Mouse (Mus musculus) kidney, postnatal 0 days (tissue): Measurements from ENCODE around the gene Nt5c3b. TPM values are rescaled to one million over a fixed set of nuclear protein-coding genes. Genes with fewer than 3 reads are reported as not detected.

ENCODE experiments used
- ATAC-seq: fragments of 200-750 bp; cut with Nextera tagmentation; replicated peaks from 2 replicates; pipeline ENCODE4 v1.8.0; 2017; ENCODE audit warnings: low read depth, moderate number of reproducible peaks, moderate TSS enrichment, moderate library complexity; ENCODE audit not compliant: low FRiP score
- DNase-seq: peaks from one replicate; pipeline ENCODE4 v3.0.0-alpha.2; 2016; ENCODE audit warnings: low spot score
- H3K27ac ChIP-seq: fragments of 300-500 bp; sonication (generic); 2 replicates; pipeline ENCODE4 v1.5.1; 2014; ENCODE audit warnings: mild to moderate bottlenecking
- H3K27me3 ChIP-seq: fragments of 300-500 bp; sonication (generic); 2 replicates; pipeline ENCODE4 v1.6.1; 2014; ENCODE audit warnings: low read length, mixed read lengths; ENCODE audit not compliant: insufficient read depth
- H3K36me3 ChIP-seq: fragments of 300-500 bp; sonication (generic); 2 replicates; pipeline ENCODE4 v1.6.1; 2014; ENCODE audit warnings: low read length, mixed read lengths; ENCODE audit not compliant: insufficient read depth
- H3K4me1 ChIP-seq: fragments of 300-500 bp; sonication (generic); replicated peaks from 2 replicates; pipeline ENCODE4 v1.6.1; 2014; ENCODE audit warnings: antibody characterized with exemption, low read length, mixed read lengths; ENCODE audit not compliant: insufficient read depth
- H3K4me2 ChIP-seq: fragments of 300-500 bp; sonication (generic); 2 replicates; pipeline ENCODE4 v1.6.1; 2014; ENCODE audit warnings: mild to moderate bottlenecking, low read length, moderate library complexity, mixed read lengths
- H3K4me3 ChIP-seq: fragments of 300-500 bp; sonication (generic); replicated peaks from 2 replicates; pipeline ENCODE4 v1.5.1; 2014; ENCODE audit warnings: low read depth, low read length
- H3K9ac ChIP-seq: fragments of 300-500 bp; sonication (generic); 2 replicates; pipeline ENCODE4 v1.6.1; 2014; ENCODE audit warnings: low read depth, low read length
- H3K9me3 ChIP-seq: fragments of 300-500 bp; sonication (generic); replicated peaks from 2 replicates; pipeline ENCODE4 v1.6.1; 2016; ENCODE audit warnings: low read length, inconsistent platforms, mixed read lengths
- CTCF ChIP-seq: IDR thresholded peaks from 2 replicates; pipeline ENCODE4 v1.5.1; 2016; ENCODE audit warnings: antibody characterized with exemption, low read depth, mild to moderate bottlenecking, moderate library complexity
- WGBS: fragments of 180-500 bp; shearing (Covaris S2); extraction: QIAGEN DNeasy Blood & Tissue Kit; methylation state at CpG from one replicate; pipeline ENCODE4 v1.1.7; 2014; 5-methylcytosine and 5-hydroxymethylcytosine counted together
- microRNA-seq: library from miRNA; unstranded; fragments of <30 nt; microRNA quantifications from one replicate; pipeline ENCODE4, GENCODE M21; 2016
- polyA plus RNA-seq: library from polyadenylated mRNA; unstranded; fragments of >200 nt; fragmentation: Nextera tagmentation; extraction: Ambion mirVana; gene quantifications from 2 replicates; pipeline ENCODE4 v1.2.1, GENCODE M21; 2015

Nt5c3b gene
- polyA plus RNA-seq, 1 experiment from 2014 or later = 98.6 TPM

- H3K9me3 ChIP-seq = no peaks in the 10 kb centered on the region
- 83% methylated on average over 4 of the region's 4 CpGs for WGBS
Observed at GRCm38 (mm10) chr11:100379311-100379710, 62.3 kb downstream of the Nt5c3b start.

GRCm38 (mm10) chr11:100378446-100378845 lies 63.2 kb downstream of the Nt5c3b start:
- no peak overlapping the region for H3K4me3 ChIP-seq
- H3K27me3 ChIP-seq = no peaks in the 10 kb centered on the region
- WGBS = 85% methylated on average over 5 of the region's 5 CpGs
- no peak overlapping the region for H3K27ac ChIP-seq
- ATAC-seq = no peak
- TF ChIP-seq CTCF = no peak
- H3K9me3 ChIP-seq = no peaks in the 10 kb centered on the region
- H3K36me3 ChIP-seq = peaks cover 73% of the 10 kb centered on the region
- no peak overlapping the region for H3K4me2 ChIP-seq
- DNase-seq = no peak
- H3K9ac ChIP-seq = no peak overlapping the region
- H3K4me1 ChIP-seq = no peaks in the 10 kb centered on the region

More at GRCm38 (mm10) chr11:100379311-100379710, 62.3 kb downstream of the Nt5c3b start:
- peaks cover 69% of the 10 kb centered on the region for H3K36me3 ChIP-seq
- ATAC-seq (no peak), DNase-seq (no peak)
- no peak overlapping the region for H3K4me2 ChIP-seq
- H3K4me1 ChIP-seq = no peaks in the 10 kb centered on the region
- no peak for TF ChIP-seq CTCF
- H3K9ac ChIP-seq = no peak overlapping the region
- H3K27ac ChIP-seq = no peak overlapping the region
- no peak overlapping the region for H3K4me3 ChIP-seq
- no peaks in the 10 kb centered on the region for H3K27me3 ChIP-seq

GRCm38 (mm10) chr11:100377989-100378388 lies 63.6 kb downstream of the Nt5c3b start:
- H3K9me3 ChIP-seq = no peaks in the 10 kb centered on the region
- H3K27me3 ChIP-seq = no peaks in the 10 kb centered on the region
- no peak for TF ChIP-seq CTCF
- 95% methylated on average over 14 of the region's 14 CpGs for WGBS
- no peak overlapping the region for H3K9ac ChIP-seq
- H3K36me3 ChIP-seq = peaks cover 72% of the 10 kb centered on the region
- no peak overlapping the region for H3K4me3 ChIP-seq
- no peak for DNase-seq
- no peak overlapping the region for H3K27ac ChIP-seq
- no peaks in the 10 kb centered on the region for H3K4me1 ChIP-seq
- H3K4me2 ChIP-seq = no peak overlapping the region
- ATAC-seq = no peak

- H3K36me3 ChIP-seq = peaks cover 72% of the 10 kb centered on the region
- H3K9ac ChIP-seq = no peak overlapping the region
- no peak overlapping the region for H3K27ac ChIP-seq
- DNase-seq (no peak), ATAC-seq (no peak)
- H3K4me3 ChIP-seq = no peak overlapping the region
- H3K9me3 ChIP-seq = no peaks in the 10 kb centered on the region
- no peaks in the 10 kb centered on the region for H3K27me3 ChIP-seq
- H3K4me2 ChIP-seq = no peak overlapping the region
- WGBS = 87% methylated on average over 21 of the region's 21 CpGs
- TF ChIP-seq CTCF = no peak
- no peaks in the 10 kb centered on the region for H3K4me1 ChIP-seq
Observed at GRCm38 (mm10) chr11:100376746-100377389, 64.7 kb downstream of the Nt5c3b start.

- peaks cover 73% of the 10 kb centered on the region for H3K36me3 ChIP-seq
- no peak for TF ChIP-seq CTCF
- WGBS = 71% methylated on average over 4 of the region's 4 CpGs
- ATAC-seq = no peak
- no peaks in the 10 kb centered on the region for H3K27me3 ChIP-seq
- H3K27ac ChIP-seq = 0 out of 2 replicates have a peak overlapping the region, but pooled peaks have one; percentile 8
- H3K9ac ChIP-seq = no peak overlapping the region
- no peak for DNase-seq
- no peaks in the 10 kb centered on the region for H3K9me3 ChIP-seq
- H3K4me1 ChIP-seq = no peaks in the 10 kb centered on the region
- H3K4me3 ChIP-seq = no peak overlapping the region
- no peak overlapping the region for H3K4me2 ChIP-seq
Observed at GRCm38 (mm10) chr11:100376005-100376404, 65.6 kb downstream of the Nt5c3b start.

- Histone ChIP-seq H3K4me2 (no peak overlapping the region), H3K4me1 (no peaks in the 10 kb centered on the region), H3K4me3 (no peak overlapping the region), H3K9ac (no peak overlapping the region), H3K9me3 (no peaks in the 10 kb centered on the region), H3K27ac (no peak overlapping the region), H3K36me3 (peaks cover 81% of the 10 kb centered on the region), H3K27me3 (no peaks in the 10 kb centered on the region)
- no peak for TF ChIP-seq CTCF
- WGBS = 81% methylated on average over 9 of the region's 9 CpGs
- no peak for ATAC-seq
- DNase-seq = no peak
Observed at GRCm38 (mm10) chr11:100375127-100375526, 66.5 kb downstream of the Nt5c3b start.

Small RNAs within 50 kb of the gene (microRNA-seq; reads per million reads assigned to microRNA genes)
- gene Gm27374 = not detected
- gene Mir7116 = not detected

Other genes with a start within 250 kb of the Nt5c3b start
- gene Krt9, start 248.6 kb downstream of the Nt5c3b start, polyA plus RNA-seq = not detected in 2 replicates
- gene Krt14, start 234.3 kb downstream of the Nt5c3b start, polyA plus RNA-seq = 2.7 and 4.3 TPM in 2 replicates
- not detected in 2 replicates for gene Krt16, start 192.9 kb downstream of the Nt5c3b start, polyA plus RNA-seq
- 0.12 and 0.17 TPM in 2 replicates for gene Krt17, start 180.8 kb downstream of the Nt5c3b start, polyA plus RNA-seq
- not detected in 2 replicates for gene Krt42, start 171.9 kb downstream of the Nt5c3b start, polyA plus RNA-seq
- gene Eif1, start 121.9 kb downstream of the Nt5c3b start, polyA plus RNA-seq = 1,736 and 1,746 TPM in 2 replicates
- not detected in 2 replicates for gene Gast, start 107.4 kb downstream of the Nt5c3b start, polyA plus RNA-seq
- gene Hap1, start 85.7 kb downstream of the Nt5c3b start, polyA plus RNA-seq = 13.8 and 15.7 TPM in 2 replicates
- gene Jup, start 44.0 kb downstream of the Nt5c3b start, polyA plus RNA-seq = 119 and 129 TPM in 2 replicates
- 51.4 and 54.5 TPM in 2 replicates for gene P3h4, start 27.0 kb downstream of the Nt5c3b start, polyA plus RNA-seq
- 108 and 122 TPM in 2 replicates for gene Fkbp10, start 26.1 kb downstream of the Nt5c3b start, polyA plus RNA-seq
- gene Klhl10, start 109 bp upstream of the Nt5c3b start, polyA plus RNA-seq = 0.29 and 0.32 TPM in 2 replicates
- gene Klhl11, start 30.9 kb upstream of the Nt5c3b start, polyA plus RNA-seq = 5.4 and 6.0 TPM in 2 replicates
- 86.4 and 98.4 TPM in 2 replicates for gene Acly, start 86.2 kb upstream of the Nt5c3b start, polyA plus RNA-seq
- 0.72 and 0.96 TPM in 2 replicates for gene Ttc25, start 103.8 kb upstream of the Nt5c3b start, polyA plus RNA-seq
- 23.7 and 24.2 TPM in 2 replicates for gene Cnp, start 133.1 kb upstream of the Nt5c3b start, polyA plus RNA-seq
- gene Nkiras2, start 177.4 kb upstream of the Nt5c3b start, polyA plus RNA-seq = 52.6 and 54.0 TPM in 2 replicates
- 142 and 151 TPM in 2 replicates for gene Dnajc7, start 178.4 kb upstream of the Nt5c3b start, polyA plus RNA-seq